Mouse (Mus musculus): ENCODE data around the gene Amot.

GRCm38 (mm10) chrX:145516322-145517066 lies 11.5 kb upstream of the Amot start:
- no peak for TF ChIP-seq CTCF (IDR thresholded peaks at IDR 0.05; ENCODE audit: insufficient read depth, low read length)
- TF ChIP-seq POLR2A (IDR thresholded peaks at IDR 0.05; ENCODE audit: borderline replicate concordance, extremely low read depth, low read depth, low read length), result no peak

Data from lung, adult 2 months (tissue).